Mouse (Mus musculus) B cell, adult 62 days (primary cell): ENCODE measurements around the gene Polr1b. TPM values are rescaled to one million over a fixed set of nuclear protein-coding genes. Genes with fewer than 3 reads are reported as not detected.

Experiments
- total RNA-seq: library from RNA; stranded (reverse); gene quantifications from 4 replicates; pipeline ENCODE4 v1.2.4, GENCODE M21; 2023

Polr1b gene
- 49.0 to 51.4 TPM (median 49.9 TPM) in 4 replicates for total RNA-seq

DNA sequence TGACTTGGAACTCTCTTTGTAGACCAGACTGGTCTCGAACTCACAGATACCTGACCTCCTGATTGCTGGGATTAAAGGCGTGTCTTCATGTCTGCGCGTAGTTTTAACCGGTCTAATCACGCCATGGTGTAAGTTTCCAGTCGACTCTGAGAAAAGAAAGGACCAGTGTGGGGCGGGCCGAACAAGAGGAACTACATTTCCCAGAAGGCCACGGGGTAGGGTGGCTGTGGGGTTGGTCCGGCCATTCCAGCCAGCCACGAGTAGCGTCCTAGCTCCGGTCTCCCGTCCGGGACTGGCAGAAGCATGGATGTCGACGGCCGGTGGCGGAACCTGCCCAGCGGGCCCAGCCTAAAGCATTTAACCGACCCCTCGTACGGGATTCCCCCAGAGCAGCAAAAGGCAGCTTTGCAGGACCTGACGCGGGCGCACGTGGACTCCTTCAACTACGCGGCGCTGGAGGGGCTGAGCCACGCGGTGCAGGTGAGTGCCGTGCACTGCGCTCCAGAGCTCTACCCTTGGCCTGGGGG, at the start of gene Polr1b:
Polr1b (plus strand) TSS at position 212 of the 527 bp plus-strand sequence.

DNA sequence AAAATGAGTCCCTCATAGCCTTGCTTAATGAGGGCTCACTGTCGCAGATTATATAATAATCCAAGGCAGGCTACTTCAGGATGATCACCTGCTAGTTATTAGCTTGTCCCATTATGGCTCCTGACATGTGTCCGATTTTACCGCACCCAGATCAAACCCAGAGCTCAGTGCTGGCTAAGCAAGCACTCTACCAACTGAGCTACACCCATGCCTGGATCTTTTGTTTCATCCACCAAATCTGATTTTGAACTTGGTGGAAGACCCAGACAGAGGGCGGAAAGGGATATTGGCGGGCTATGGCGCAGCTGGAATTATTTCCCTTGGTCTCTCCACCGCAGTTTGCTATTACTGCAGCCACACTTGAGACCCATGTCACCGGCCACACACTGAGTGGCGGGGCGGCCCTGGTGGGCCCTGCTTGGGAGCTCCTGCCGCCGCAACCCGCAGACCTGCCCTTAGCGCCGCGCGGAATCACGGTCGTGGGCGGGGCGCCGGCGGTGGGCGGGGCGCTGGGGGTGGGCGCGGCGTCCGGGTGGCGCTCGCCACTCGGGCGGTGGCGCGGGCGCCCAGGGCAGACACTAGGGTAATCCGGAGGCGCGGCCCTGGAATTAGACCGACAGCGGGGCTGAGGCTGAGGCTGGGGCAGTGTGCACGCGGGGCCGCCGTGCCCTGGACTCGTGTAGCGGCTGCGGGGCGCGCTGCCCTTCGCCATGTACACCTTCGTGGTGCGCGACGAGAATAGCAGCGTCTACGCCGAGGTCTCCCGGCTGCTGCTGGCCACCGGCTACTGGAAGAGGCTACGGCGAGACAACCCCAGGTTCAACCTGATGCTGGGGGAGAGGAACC, 35.1 kb upstream of the Polr1b start, which contains the start of gene Ttl:
Ttl (plus strand) TSS at position 506 of the 846 bp plus-strand sequence.

DNA sequence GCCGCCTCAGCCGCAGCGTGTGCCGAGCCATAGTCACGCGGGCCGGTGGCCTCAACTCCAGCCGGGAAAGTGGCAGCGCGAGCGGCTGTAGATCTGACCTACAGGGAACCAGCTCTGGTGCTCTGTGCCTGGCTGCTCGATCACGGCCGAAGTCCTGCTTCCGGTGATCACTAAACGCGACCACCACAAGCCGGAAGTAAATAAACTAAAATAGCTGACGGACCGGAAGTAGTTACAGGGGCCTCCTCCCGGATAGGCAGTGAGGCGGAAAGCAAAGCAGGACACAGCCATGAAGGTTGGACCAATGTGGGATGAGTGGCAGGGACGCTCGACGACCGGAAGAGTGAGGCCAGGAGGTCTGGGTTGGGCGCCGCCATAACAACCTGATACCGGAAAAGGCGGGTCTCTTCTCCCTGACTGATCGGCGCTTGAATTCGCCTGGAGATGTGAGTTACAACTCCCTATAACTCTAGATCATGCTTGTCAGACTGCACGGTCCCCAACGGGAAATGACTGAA, 28.7 kb downstream of the Polr1b start, which contains the start of gene Chchd5:
Chchd5 (plus strand) TSS at position 289 of the 518 bp plus-strand sequence.

Other genes starting within 250 kb of the Polr1b start
- not detected in 4 replicates for gene Fbln7, start 238.0 kb upstream of the Polr1b start, total RNA-seq
- gene Zc3h8, start 156.9 kb upstream of the Polr1b start, total RNA-seq = 3.7 to 5.1 TPM (median 4.6 TPM) in 4 replicates
- 9.0 to 13.0 TPM (median 10.7 TPM) in 4 replicates for gene Zc3h6, start 133.6 kb upstream of the Polr1b start, total RNA-seq
- gene Gm10762, start 133.3 kb upstream of the Polr1b start, total RNA-seq = 4.2 to 7.5 TPM (median 4.7 TPM) in 4 replicates
- gene Vinac1, start 52.8 kb upstream of the Polr1b start, total RNA-seq = 0.12 to 0.14 TPM in 2 of 4 replicates, not detected in the others
- 3.9 to 5.2 TPM (median 4.3 TPM) in 4 replicates for gene Ttl, start 35.1 kb upstream of the Polr1b start, total RNA-seq
- gene Chchd5, start 28.7 kb downstream of the Polr1b start, total RNA-seq = 14.6 to 18.4 TPM (median 17.5 TPM) in 4 replicates
- gene Slc20a1, start 97.8 kb downstream of the Polr1b start, total RNA-seq = 214 to 240 TPM (median 218 TPM) in 4 replicates
- 1.2 to 2.2 TPM (median 1.5 TPM) in 4 replicates for gene Ckap2l, start 196.2 kb downstream of the Polr1b start, total RNA-seq
- 0.38 TPM in 1 of 4 replicates, not detected in the others for gene Il1a, start 209.0 kb downstream of the Polr1b start, total RNA-seq